ENCODE assay signal across 17 mouse cellular contexts in genomic region chrX:103509168-103510019, GRCm38 (mm10).
DNase-seq lines count a peak whose midpoint lies in the region.
"Had no signal": no experiment of that assay in that cellular context is flagged by ENCODE, and none has a peak within 500 bp of the region (broad histone marks: within the 10 kb centered on the region; RNA-seq: fewer than 3 reads in every experiment).

No protein-coding gene starts in this region.

- peak; percentile 12 for DNase-seq in adrenal gland, postnatal 25 days
- no peak for DNase-seq in adrenal gland, adult 8-10 months
- peak; percentile 32 for DNase-seq in CD4-positive helper T cell, adult 2 months (ENCODE audit: low read depth, low spot score)
- DNase-seq in brain, adult 2 months (ENCODE audit: low read depth, low spot score): peak; percentile 8
- peak; percentile 21 to 58 for DNase-seq in natural killer cell, adult 2 months (ENCODE audit: low spot score in 2 of 2)
- no peak for DNase-seq in cerebellum, postnatal 4 days (ENCODE audit: low spot score in 2 of 2)
- DNase-seq in lung, postnatal 4 days: no peak
- DNase-seq: cerebellum, adult 9-11 months; embryo, embryonic 11 days; heart, postnatal 14 days; kidney, adult 9 months; kidney, postnatal 25 days; layer of hippocampus, adult 9-11 months; lung, adult 2 months; right cerebral cortex, postnatal 14 days; thymus, adult 18-20 months; thymus, postnatal 4 days had no signal

Comparison
In these comparisons a context has a peak if more than half of its experiments do, and no peak if none do; other contexts are left out.
1. DNase-seq: peak in adrenal gland, postnatal 25 days (single experiment), CD4-positive helper T cell, adult 2 months (single experiment), brain, adult 2 months (single experiment) and natural killer cell, adult 2 months (2 of 2); none in adrenal gland, adult 8-10 months (single experiment), cerebellum, postnatal 4 days (0 of 2) and lung, postnatal 4 days (0 of 2).